Mouse (Mus musculus): ENCODE measurements around the gene Rftn1.

DNA sequence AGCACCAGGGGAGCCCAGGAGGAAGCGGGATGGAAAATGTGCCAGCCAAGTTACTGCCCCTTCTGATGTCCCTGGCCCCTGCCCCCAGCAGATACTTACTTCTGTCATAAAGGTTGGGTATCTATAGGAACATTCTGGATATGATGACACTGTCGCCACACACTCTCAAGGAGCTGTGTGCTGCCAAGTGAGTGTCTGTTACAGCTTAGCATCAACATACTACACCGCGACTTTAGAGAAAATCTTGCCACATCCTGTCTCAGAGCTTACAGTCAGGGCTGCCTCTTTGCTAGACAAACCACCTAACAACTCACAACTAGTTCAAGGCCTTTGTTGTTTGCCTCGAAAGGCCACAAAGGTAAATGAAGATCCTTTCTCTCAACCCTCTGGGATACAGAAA lies 96.4 kb downstream of the Rftn1 start:
- no peak for TF ChIP-seq POLR2A (IDR thresholded peaks at IDR 0.05; ENCODE audit: low read depth, low read length)
- no peak for TF ChIP-seq CTCF (IDR thresholded peaks at IDR 0.05; ENCODE audit: extremely low read depth, insufficient read depth, insufficient read length, insufficient replicate concordance)

Measured in spleen, adult 2 months (tissue).